Mouse (Mus musculus) kidney, postnatal 0 days (tissue): ENCODE measurements at regions not wholly inside any gene's neighbourhood (a gene's known extent, or its start where the extent isn't known, plus 50 kb on each side); places are given as distances from the start of the nearest gene placed in this dataset.

Experiments used
- ATAC-seq: fragments of 200-750 bp; cut with Nextera tagmentation; replicated peaks from 2 replicates; pipeline ENCODE4 v1.8.0; 2017; ENCODE audit warnings: low read depth, moderate number of reproducible peaks, moderate TSS enrichment, moderate library complexity; ENCODE audit not compliant: low FRiP score
- DNase-seq: peaks from one replicate; pipeline ENCODE4 v3.0.0-alpha.2; 2016; ENCODE audit warnings: low spot score
- H3K27ac ChIP-seq: fragments of 300-500 bp; sonication (generic); 2 replicates; pipeline ENCODE4 v1.5.1; 2014; ENCODE audit warnings: mild to moderate bottlenecking
- H3K27me3 ChIP-seq: fragments of 300-500 bp; sonication (generic); 2 replicates; pipeline ENCODE4 v1.6.1; 2014; ENCODE audit warnings: low read length, mixed read lengths; ENCODE audit not compliant: insufficient read depth
- H3K36me3 ChIP-seq: fragments of 300-500 bp; sonication (generic); 2 replicates; pipeline ENCODE4 v1.6.1; 2014; ENCODE audit warnings: low read length, mixed read lengths; ENCODE audit not compliant: insufficient read depth
- H3K4me1 ChIP-seq: fragments of 300-500 bp; sonication (generic); replicated peaks from 2 replicates; pipeline ENCODE4 v1.6.1; 2014; ENCODE audit warnings: antibody characterized with exemption, low read length, mixed read lengths; ENCODE audit not compliant: insufficient read depth
- H3K4me2 ChIP-seq: fragments of 300-500 bp; sonication (generic); 2 replicates; pipeline ENCODE4 v1.6.1; 2014; ENCODE audit warnings: mild to moderate bottlenecking, low read length, moderate library complexity, mixed read lengths
- H3K4me3 ChIP-seq: fragments of 300-500 bp; sonication (generic); replicated peaks from 2 replicates; pipeline ENCODE4 v1.5.1; 2014; ENCODE audit warnings: low read depth, low read length
- H3K9ac ChIP-seq: fragments of 300-500 bp; sonication (generic); 2 replicates; pipeline ENCODE4 v1.6.1; 2014; ENCODE audit warnings: low read depth, low read length
- H3K9me3 ChIP-seq: fragments of 300-500 bp; sonication (generic); replicated peaks from 2 replicates; pipeline ENCODE4 v1.6.1; 2016; ENCODE audit warnings: low read length, inconsistent platforms, mixed read lengths
- CTCF ChIP-seq: IDR thresholded peaks from 2 replicates; pipeline ENCODE4 v1.5.1; 2016; ENCODE audit warnings: antibody characterized with exemption, low read depth, mild to moderate bottlenecking, moderate library complexity
- WGBS: fragments of 180-500 bp; shearing (Covaris S2); extraction: QIAGEN DNeasy Blood & Tissue Kit; methylation state at CpG from one replicate; pipeline ENCODE4 v1.1.7; 2014; 5-methylcytosine and 5-hydroxymethylcytosine counted together

DNA sequence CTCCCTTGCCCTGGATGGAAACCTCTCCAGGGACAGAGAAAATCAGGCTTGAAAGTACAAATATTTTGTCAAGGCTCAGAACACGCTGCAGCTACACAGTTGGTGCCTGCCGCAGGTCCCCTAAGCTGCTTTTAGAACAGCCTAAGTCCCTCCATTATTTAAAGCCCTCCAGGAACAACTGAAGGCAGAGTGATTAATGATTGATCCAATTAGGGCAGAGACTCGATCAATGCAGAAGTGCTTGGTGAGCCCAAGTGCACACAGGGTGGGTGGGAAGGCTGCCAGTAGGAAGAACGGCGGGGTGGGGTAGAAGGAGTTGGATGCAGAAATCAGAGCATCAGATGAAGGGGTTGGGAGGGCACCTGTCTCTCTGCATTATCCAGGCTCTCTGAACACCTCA is 215.0 kb downstream of the Hs3st3b1 start:
- Histone ChIP-seq H3K27ac (no peak overlapping the region), H3K36me3 (no peaks in the 10 kb centered on the region), H3K9me3 (no peaks in the 10 kb centered on the region), H3K4me2 (no peak overlapping the region), H3K27me3 (0 out of 2 replicates have a peak, but pooled peaks cover under 1% of the 10 kb centered on the region), H3K4me1 (peaks cover 2% of the 10 kb centered on the region; the same call in 1 of the 2 replicates), H3K9ac (no peak overlapping the region), H3K4me3 (no peak overlapping the region)
- DNase-seq (no peak), ATAC-seq (no peak)
- no peak for TF ChIP-seq CTCF
- 43% methylated on average over 5 of the region's 5 CpGs for WGBS

DNA sequence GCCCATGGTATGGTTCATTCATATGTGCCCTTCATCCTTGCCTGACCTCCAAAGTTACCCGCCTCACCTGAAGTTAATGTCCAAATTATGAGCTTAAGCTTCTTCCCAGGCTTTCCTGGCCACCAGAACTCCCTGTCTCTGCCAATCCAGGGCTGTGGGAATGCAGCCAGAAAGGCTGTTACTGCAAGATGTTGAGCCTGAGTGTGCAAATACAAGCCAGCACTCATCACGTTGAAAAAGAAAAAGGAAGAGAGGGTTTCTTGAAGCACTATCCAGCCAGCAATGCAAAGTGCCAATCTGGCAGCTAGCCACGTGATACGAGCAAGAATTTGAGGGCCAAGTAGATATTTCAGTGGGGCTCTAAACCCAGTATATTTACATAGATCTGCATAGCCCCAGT is 213.7 kb downstream of the Hs3st3b1 start:
- TF ChIP-seq CTCF, result no peak
- Histone ChIP-seq H3K4me3 (no peak overlapping the region), H3K4me2 (no peak overlapping the region), H3K4me1 (peaks cover 3% of the 10 kb centered on the region; the same call in 1 of the 2 replicates), H3K36me3 (no peaks in the 10 kb centered on the region), H3K27me3 (0 out of 2 replicates have a peak, but pooled peaks cover 3% of the 10 kb centered on the region), H3K9me3 (no peaks in the 10 kb centered on the region), H3K9ac (no peak overlapping the region), H3K27ac (no peak overlapping the region)
- 71% methylated on average over 4 of the region's 4 CpGs for WGBS
- DNase-seq (no peak), ATAC-seq (no peak)

DNA sequence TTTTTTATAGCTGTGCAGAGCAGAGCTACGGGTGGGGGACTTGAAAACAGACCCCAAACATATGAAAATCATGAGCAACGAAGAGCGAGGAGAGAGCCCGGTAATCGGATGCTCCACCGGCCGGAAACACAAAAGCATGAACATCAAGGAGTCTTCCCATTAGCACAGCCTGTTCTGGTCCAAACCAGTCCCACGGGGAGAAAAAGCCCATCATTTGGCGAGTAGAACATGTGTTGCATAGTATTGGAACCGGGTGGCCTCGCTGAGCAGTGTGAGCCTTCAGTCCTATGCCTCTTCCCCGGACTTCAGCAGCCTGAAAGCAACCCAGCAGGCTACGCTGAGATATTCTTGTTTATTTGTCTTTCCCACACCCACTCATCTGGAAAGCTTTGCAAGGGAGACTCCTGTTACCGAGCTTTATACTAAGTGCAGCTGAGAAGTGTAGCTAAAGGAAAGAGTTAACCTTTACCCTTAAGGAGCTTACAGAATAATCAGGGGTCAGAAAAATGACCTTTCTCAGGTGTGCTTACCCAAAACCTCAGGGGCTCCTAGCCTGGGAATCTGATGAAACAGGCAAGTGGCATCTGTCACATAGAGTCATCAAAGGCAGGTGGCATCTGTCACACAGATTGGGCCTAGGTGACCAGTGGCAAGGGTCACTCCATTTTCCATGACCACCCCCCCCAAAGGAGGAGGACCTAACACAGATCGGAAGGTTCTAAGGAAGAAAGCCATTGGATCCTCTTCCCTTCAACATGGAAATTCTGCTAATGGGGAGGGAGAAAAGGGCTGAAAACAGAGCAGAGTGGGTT is 209.8 kb downstream of the Hs3st3b1 start:
- Histone ChIP-seq H3K36me3 (no peaks in the 10 kb centered on the region), H3K9ac (no peak overlapping the region), H3K27me3 (0 out of 2 replicates have a peak, but pooled peaks cover 3% of the 10 kb centered on the region), H3K4me1 (peaks cover 3% of the 10 kb centered on the region; the same call in 1 of the 2 replicates), H3K4me3 (0 out of 2 replicates have a peak overlapping the region, but pooled peaks have one; percentile 5), H3K27ac (no peak overlapping the region), H3K9me3 (no peaks in the 10 kb centered on the region), H3K4me2 (peak overlapping the region; percentile 34; the same call in 1 of the 2 replicates)
- 37% methylated on average over 15 of the region's 15 CpGs for WGBS
- ATAC-seq (peak; percentile 33; the same call in 1 of the 2 replicates), DNase-seq (peak; percentile 60)
- no peak for TF ChIP-seq CTCF

DNA sequence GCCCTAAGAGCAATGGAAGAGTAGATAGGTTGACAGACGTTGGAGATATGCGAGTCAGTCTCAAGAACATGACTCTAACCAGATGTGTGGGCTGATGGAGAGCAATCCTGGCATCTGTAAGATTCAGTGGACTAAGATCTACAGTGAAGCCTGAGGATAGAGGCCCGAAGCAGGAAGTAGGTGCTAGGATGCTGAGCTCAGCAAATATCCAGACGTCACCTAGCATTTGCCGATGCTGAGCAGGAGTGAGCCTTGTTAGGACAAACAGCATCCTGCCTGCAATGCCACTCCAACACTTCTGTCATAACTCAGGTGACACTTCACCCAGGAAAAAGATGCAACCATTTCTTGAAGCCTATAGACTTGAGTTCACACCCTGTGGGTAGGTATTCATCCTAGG is 199.8 kb downstream of the Hs3st3b1 start:
- 87% methylated on average over 5 of the region's 5 CpGs for WGBS
- DNase-seq, result no peak
- Histone ChIP-seq H3K36me3 (no peaks in the 10 kb centered on the region), H3K9me3 (no peaks in the 10 kb centered on the region), H3K9ac (no peak overlapping the region), H3K27ac (no peak overlapping the region), H3K4me3 (no peak overlapping the region), H3K4me1 (0 out of 2 replicates have a peak, but pooled peaks cover 3% of the 10 kb centered on the region), H3K4me2 (no peak overlapping the region), H3K27me3 (no peaks in the 10 kb centered on the region)
- no peak for TF ChIP-seq CTCF
- ATAC-seq, result no peak

DNA sequence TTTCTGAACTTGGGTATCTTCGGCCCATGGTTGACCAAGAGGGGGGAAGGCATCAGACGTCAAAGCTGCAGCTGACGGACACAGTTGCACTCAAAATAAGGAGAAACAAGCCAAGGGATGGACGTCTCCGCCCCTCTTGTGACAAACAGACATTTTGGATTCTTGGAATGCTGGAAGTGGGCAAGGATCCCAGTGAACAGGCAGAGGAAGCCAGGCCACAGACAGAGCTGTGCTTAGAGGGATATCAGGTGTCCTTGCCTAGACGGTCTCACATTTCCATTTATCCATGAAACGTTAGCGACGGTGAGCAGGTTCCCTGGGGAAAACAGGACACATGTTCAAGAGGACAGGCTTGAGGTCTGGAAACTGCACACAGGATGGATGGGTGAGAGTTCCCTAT is 191.2 kb downstream of the Hs3st3b1 start:
- Histone ChIP-seq H3K27ac (no peak overlapping the region), H3K36me3 (no peaks in the 10 kb centered on the region), H3K27me3 (no peaks in the 10 kb centered on the region), H3K4me1 (no peaks in the 10 kb centered on the region), H3K4me2 (no peak overlapping the region), H3K9ac (no peak overlapping the region), H3K9me3 (no peaks in the 10 kb centered on the region), H3K4me3 (no peak overlapping the region)
- no peak for ATAC-seq
- peak; percentile 17 for DNase-seq
- no peak for TF ChIP-seq CTCF
- WGBS, result 51% methylated on average over 9 of the region's 9 CpGs

DNA sequence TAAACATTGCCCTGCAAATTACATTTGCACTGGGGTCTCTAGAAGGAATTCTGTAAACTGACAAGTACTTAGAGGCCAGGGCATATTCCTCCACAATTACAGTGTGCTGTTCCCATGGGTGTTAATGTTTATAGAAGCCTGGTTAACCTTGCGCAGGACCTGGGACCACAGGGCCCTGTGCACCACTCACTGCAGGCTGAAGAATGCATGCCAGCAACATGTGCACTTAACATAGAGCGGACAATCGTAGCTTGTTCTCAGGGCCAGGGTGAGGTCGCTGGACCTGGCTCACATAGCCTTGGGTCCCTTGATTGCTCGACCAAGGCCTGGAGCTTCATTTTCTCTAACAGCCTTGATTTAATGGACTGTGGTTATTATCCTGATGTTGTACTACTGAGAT is 168.8 kb downstream of the Hs3st3b1 start:
- H3K9me3 ChIP-seq, result no peaks in the 10 kb centered on the region
- ATAC-seq (peak; percentile 73), DNase-seq (peak; percentile 46)
- no peaks in the 10 kb centered on the region for H3K4me1 ChIP-seq
- H3K36me3 ChIP-seq, result no peaks in the 10 kb centered on the region
- no peak overlapping the region for H3K27ac ChIP-seq
- no peak overlapping the region for H3K4me3 ChIP-seq
- no peaks in the 10 kb centered on the region for H3K27me3 ChIP-seq
- no peak overlapping the region for H3K9ac ChIP-seq
- 44% methylated on average over 5 of the region's 5 CpGs for WGBS
- H3K4me2 ChIP-seq, result no peak overlapping the region
- no peak for TF ChIP-seq CTCF
